Mouse (Mus musculus) forebrain, embryonic 16.5 days (tissue): ENCODE data around the gene Mtch2. TPM values are rescaled to one million over a fixed set of nuclear protein-coding genes. Genes with fewer than 3 reads are reported as not detected.
"Not testable (repeated sequence)": the region's sequence is repeated elsewhere in the genome, so short reads cannot be mapped to it uniquely, and the experiment has no call there.

Source experiments
- ATAC-seq: fragments of 200-750 bp; cut with Nextera tagmentation; 2 replicates; pipeline ENCODE4 v1.8.0; 2017; ENCODE audit warnings: mild to moderate bottlenecking, moderate library complexity
- H3K27ac ChIP-seq: fragments of 300-500 bp; sonication (generic); 2 replicates; pipeline ENCODE4 v1.5.1; 2014; ENCODE audit warnings: low read length, control low read depth
- H3K27me3 ChIP-seq: fragments of 300-500 bp; sonication (generic); replicated peaks from 2 replicates; pipeline ENCODE4 v1.6.1; 2014; ENCODE audit warnings: low read length; ENCODE audit not compliant: control insufficient read depth, insufficient read depth
- H3K36me3 ChIP-seq: fragments of 300-500 bp; sonication (generic); 2 replicates; pipeline ENCODE4 v1.6.1; 2014; ENCODE audit not compliant: control insufficient read depth, insufficient read depth
- H3K4me1 ChIP-seq: fragments of 300-500 bp; sonication (generic); replicated peaks from 2 replicates; pipeline ENCODE4 v1.6.1; 2014; ENCODE audit warnings: low read length; ENCODE audit not compliant: control insufficient read depth, insufficient read depth
- H3K4me2 ChIP-seq: fragments of 300-500 bp; sonication (generic); 2 replicates; pipeline ENCODE4 v1.6.1; 2014; ENCODE audit warnings: mild to moderate bottlenecking, low read length, control low read depth
- H3K4me3 ChIP-seq: fragments of 300-500 bp; sonication (generic); replicated peaks from 2 replicates; pipeline ENCODE4 v1.5.1; 2014; ENCODE audit warnings: mild to moderate bottlenecking, low read length, control low read depth
- H3K9ac ChIP-seq: fragments of 300-500 bp; sonication (generic); replicated peaks from 2 replicates; pipeline ENCODE4 v1.6.1; 2014; ENCODE audit warnings: low read depth, low read length, control low read depth
- H3K9me3 ChIP-seq: fragments of 300-500 bp; sonication (generic); 2 replicates; pipeline ENCODE4 v1.6.1; 2016; ENCODE audit warnings: low read length; ENCODE audit not compliant: control insufficient read depth
- WGBS: fragments of 180-500 bp; shearing (Covaris S2); extraction: QIAGEN DNeasy Blood & Tissue Kit; methylation state at CpG from one replicate; pipeline ENCODE4 v1.1.7; 2014; 5-methylcytosine and 5-hydroxymethylcytosine counted together
- polyA plus RNA-seq: library from polyadenylated mRNA; unstranded; fragments of >200 nt; fragmentation: Nextera tagmentation; extraction: Ambion mirVana; gene quantifications from 2 replicates; pipeline ENCODE4 v1.2.1, GENCODE M21; 2015

The Mtch2 gene
- polyA plus RNA-seq, 1 experiment from 2014 or later, result 287 TPM

DNA sequence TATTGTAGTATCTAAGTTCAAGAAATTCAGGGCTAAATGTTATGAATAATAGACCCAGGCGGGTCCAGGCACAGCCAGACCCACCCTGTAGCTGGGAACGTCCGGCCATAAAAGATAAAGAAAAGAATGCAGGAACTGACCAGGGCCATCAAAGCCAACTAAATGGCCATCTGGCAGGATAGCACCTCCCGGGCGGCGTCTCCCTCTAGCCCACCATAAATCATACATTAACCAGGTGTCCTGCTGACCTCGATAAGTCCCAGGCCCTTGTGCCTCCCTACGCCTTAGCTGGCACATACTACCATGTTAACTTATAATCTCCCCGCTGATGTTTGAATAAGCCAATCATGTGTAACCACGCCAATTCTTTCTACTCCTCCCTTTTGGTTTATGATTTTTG lies 22.4 kb upstream of the Mtch2 start:
- 93% methylated on average over 10 of the region's 10 CpGs for WGBS
- ATAC-seq, H3K4me2 ChIP-seq, H3K9me3 ChIP-seq, H3K27ac ChIP-seq, H3K36me3 ChIP-seq, H3K9ac ChIP-seq, H3K27me3 ChIP-seq, H3K4me3 ChIP-seq, H3K4me1 ChIP-seq: not testable (repeated sequence)

DNA sequence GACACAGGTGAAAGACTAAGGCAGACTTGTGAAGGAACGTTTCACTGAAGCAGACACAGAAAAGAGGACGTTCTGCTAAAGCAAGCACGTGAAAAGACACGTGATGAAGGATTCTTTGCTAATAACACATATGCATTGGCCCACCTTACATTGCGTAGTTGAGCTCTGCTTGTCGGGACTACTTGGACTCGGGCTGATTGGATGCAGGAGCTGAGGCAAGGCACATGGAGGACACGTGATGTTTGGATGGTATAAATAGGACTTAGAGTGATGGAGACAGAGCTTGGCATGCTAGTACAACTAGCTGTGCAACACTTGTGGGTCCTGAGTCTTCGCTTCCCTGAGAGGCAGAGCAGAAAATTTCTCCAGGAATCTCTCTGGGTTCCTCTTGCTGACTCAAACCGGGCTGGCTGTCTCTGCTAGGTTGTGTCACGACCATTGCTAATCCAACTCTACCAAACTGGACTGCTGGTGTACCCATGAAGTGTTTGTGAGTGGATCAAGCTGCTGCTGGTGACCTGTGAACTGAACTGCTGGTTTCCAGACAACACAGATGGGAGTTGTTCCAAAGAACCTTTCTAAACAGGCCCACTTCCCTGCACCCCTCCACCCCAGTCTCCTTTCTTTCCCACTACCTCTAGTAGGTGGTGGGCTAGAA lies 21.3 kb upstream of the Mtch2 start:
- ATAC-seq, result no peak
- Histone ChIP-seq H3K27ac (no peak overlapping the region), H3K9ac (no peak overlapping the region), H3K9me3 (no peaks in the 10 kb centered on the region), H3K27me3 (no peaks in the 10 kb centered on the region), H3K4me1 (peaks cover 5% of the 10 kb centered on the region; the same call in 1 of the 2 replicates), H3K4me3 (no peak overlapping the region), H3K36me3 (no peaks in the 10 kb centered on the region), H3K4me2 (no peak overlapping the region)
- WGBS, result 81% methylated on average over 11 of the region's 11 CpGs

DNA sequence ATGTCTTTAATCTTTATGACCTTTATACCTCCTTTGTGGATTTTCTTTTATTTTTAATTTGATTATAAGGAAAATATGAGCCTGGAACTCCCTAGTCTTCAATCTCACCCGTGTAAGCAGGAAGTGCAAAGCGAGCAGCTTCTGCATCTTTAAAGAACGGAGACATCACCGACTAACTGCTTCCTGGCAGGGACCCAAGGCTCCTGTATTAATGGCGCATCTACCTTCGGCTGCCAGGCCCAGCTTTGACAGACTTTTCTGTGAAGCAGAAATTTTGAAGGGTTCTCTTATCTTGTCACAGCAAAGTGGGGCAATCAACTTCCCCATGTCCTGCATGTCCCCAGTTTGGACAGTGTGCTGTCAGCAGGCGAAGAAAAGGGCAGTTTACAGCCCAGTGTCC lies 18.2 kb upstream of the Mtch2 start:
- H3K4me2 ChIP-seq, result no peak overlapping the region

DNA sequence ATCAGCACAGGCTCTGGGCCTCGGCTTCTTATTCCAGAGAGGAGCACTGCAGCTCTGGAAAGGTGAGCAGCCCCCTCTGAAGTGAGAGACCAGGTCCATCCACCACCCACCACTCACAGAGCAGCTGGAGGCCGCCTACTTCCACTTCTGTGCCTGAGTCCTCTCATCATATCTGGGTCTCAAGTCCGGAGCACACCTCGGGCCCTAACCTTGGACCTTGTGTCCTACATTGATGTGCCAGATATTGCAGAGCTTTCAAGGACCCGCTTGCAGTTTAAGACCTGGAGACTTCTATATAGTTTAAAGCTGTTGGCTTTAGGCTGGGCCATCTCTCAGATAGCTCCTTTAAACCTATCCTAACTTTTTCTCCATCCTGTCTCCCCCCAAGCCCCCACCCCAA lies 13.5 kb upstream of the Mtch2 start:
- peaks cover 3% of the 10 kb centered on the region; the same call in 1 of the 2 replicates for H3K4me1 ChIP-seq
- no peak for ATAC-seq
- WGBS, result 80% methylated on average over 5 of the region's 5 CpGs
- H3K27me3 ChIP-seq, result no peaks in the 10 kb centered on the region
- no peak overlapping the region for H3K4me3 ChIP-seq
- H3K36me3 ChIP-seq, result no peaks in the 10 kb centered on the region
- no peak overlapping the region for H3K4me2 ChIP-seq
- H3K9ac ChIP-seq, result no peak overlapping the region
- no peak overlapping the region for H3K27ac ChIP-seq
- no peaks in the 10 kb centered on the region for H3K9me3 ChIP-seq

More for the DNA sequence above, 18.2 kb upstream of the Mtch2 start:
- ATAC-seq, result no peak
- 55% methylated on average over 7 of the region's 7 CpGs for WGBS
- Histone ChIP-seq H3K9ac (no peak overlapping the region), H3K27me3 (no peaks in the 10 kb centered on the region), H3K27ac (no peak overlapping the region), H3K36me3 (no peaks in the 10 kb centered on the region), H3K9me3 (no peaks in the 10 kb centered on the region), H3K4me1 (peaks cover 5% of the 10 kb centered on the region; the same call in 1 of the 2 replicates), H3K4me3 (no peak overlapping the region)

DNA sequence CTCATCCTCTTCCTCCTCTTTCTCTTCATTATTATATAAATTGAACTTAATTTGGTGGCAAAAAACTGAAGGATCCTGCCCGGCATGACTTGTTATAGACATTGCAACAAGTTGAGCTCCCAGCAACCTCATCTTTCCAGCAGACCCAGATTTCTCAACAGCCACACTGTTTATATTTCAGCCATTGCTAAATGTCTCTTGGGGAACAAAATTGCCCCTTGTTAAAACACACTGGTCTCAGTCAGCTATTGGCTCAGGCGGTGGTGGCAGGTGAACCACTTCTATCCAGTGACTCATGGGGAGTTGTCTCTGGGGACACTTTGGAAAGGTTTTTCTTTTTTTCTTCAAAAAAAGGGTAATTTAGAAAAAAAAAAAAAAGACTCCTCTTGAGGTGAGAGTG lies 8.3 kb upstream of the Mtch2 start:
- ATAC-seq, result no peak
- Histone ChIP-seq H3K9ac (no peak overlapping the region), H3K4me2 (no peak overlapping the region), H3K9me3 (no peaks in the 10 kb centered on the region), H3K4me1 (no peaks in the 10 kb centered on the region), H3K4me3 (no peak overlapping the region), H3K27me3 (no peaks in the 10 kb centered on the region), H3K36me3 (no peaks in the 10 kb centered on the region), H3K27ac (no peak overlapping the region)
- 89% methylated on average over 2 of the region's 2 CpGs for WGBS

DNA sequence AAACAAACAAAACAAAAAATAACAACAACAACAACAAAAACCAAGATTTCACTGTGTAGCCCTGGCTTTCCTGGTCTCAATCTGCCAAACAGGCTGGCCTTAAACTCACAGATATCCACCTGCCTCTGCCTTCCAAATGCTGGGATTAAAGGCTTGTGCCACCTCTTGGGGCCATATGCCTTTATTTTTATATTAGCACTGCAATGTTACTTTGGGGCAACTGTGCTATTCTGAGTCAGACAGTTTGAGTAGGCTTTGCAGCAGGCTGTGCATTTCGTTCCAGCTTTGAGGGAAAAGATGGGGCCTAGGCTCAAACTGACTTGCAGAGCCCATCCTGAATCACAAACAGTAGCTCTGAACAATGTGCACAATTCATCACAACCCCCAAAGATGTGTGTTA lies 3.3 kb upstream of the Mtch2 start:
- H3K27ac ChIP-seq, result no peak overlapping the region
- 58% methylated on average over 1 of the region's 1 CpGs for WGBS
- ATAC-seq, result no peak
- peaks cover 11% of the 10 kb centered on the region for H3K4me1 ChIP-seq
- H3K4me3 ChIP-seq, result no peak overlapping the region
- H3K9ac ChIP-seq, result no peak overlapping the region
- H3K27me3 ChIP-seq, result no peaks in the 10 kb centered on the region
- H3K4me2 ChIP-seq, result no peak overlapping the region
- no peaks in the 10 kb centered on the region for H3K9me3 ChIP-seq
- H3K36me3 ChIP-seq, result no peaks in the 10 kb centered on the region

DNA sequence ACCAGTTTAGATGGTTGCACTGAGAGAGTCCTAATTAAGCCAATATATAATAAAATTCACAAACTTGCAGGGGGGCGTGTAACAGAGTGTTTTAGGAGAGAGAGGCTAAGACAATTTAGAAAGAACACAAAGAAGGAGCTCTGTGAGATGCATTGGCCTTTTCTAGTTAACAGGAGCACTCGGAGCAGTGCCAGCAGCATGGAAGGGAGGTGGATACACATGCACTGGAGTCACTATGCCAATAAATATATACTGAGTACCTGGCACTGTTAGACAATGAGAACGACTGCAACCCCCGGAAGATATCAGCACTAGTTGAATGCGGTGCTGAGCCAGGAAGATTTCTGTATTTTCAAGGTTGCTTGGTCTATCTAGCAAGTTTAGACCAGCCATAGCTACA lies 2.7 kb upstream of the Mtch2 start:
- 74% methylated on average over 5 of the region's 5 CpGs for WGBS
- Histone ChIP-seq H3K4me2 (no peak overlapping the region), H3K9me3 (no peaks in the 10 kb centered on the region), H3K4me3 (no peak overlapping the region), H3K4me1 (peaks cover 14% of the 10 kb centered on the region), H3K9ac (no peak overlapping the region), H3K36me3 (no peaks in the 10 kb centered on the region), H3K27me3 (no peaks in the 10 kb centered on the region), H3K27ac (no peak overlapping the region)
- ATAC-seq, result no peak

DNA sequence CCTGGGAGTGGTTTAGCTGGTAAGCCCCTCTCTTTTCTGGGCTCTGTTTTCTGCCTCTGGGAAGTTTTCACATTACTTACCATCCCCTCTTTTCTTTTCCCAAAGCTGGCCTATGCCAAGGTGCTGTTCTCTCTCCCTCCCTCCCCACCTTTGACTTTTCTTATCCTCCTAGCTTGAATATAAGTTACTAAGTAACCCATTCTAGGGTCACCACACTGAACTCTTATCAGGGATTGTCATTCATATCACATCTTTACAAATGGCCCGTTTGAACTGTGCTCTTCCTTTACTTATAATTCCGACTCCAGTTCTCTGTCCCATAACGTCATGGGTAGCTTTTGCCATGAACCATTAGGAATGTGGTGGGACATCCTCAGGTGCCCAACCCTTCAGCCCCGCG lies 1.7 kb upstream of the Mtch2 start:
- WGBS, result 87% methylated on average over 5 of the region's 5 CpGs
- no peak overlapping the region for H3K4me2 ChIP-seq

GRCm38 (mm10) chr2:90846171-90846570 lies 784 bp upstream of the Mtch2 start:
- no peaks in the 10 kb centered on the region for H3K9me3 ChIP-seq
- H3K4me3 ChIP-seq, result peak overlapping the region; percentile 77
- H3K27ac ChIP-seq, result no peak overlapping the region; the same call in 1 of the 2 replicates
- peaks cover 17% of the 10 kb centered on the region for H3K4me1 ChIP-seq
- peak; percentile 2; the same call in 1 of the 2 replicates for ATAC-seq
- H3K9ac ChIP-seq, result peak overlapping the region; percentile 75
- 47% methylated on average over 6 of the region's 6 CpGs for WGBS
- H3K36me3 ChIP-seq, result peaks cover 7% of the 10 kb centered on the region; the same call in 1 of the 2 replicates
- peak overlapping the region; percentile 80 for H3K4me2 ChIP-seq
- no peaks in the 10 kb centered on the region for H3K27me3 ChIP-seq

More for the DNA sequence above, 1.7 kb upstream of the Mtch2 start:
- H3K9ac ChIP-seq, result no peak overlapping the region
- no peaks in the 10 kb centered on the region for H3K9me3 ChIP-seq
- peaks cover 17% of the 10 kb centered on the region for H3K4me1 ChIP-seq
- H3K4me3 ChIP-seq, result no peak overlapping the region
- 0 out of 2 replicates have a peak, but pooled peaks cover 1% of the 10 kb centered on the region for H3K36me3 ChIP-seq
- no peak overlapping the region for H3K27ac ChIP-seq
- ATAC-seq, result no peak
- no peaks in the 10 kb centered on the region for H3K27me3 ChIP-seq

- Histone ChIP-seq H3K4me3 (peak overlapping the region; percentile 77), H3K27ac (peak overlapping the region; percentile 73), H3K27me3 (no peaks in the 10 kb centered on the region), H3K4me1 (peaks cover 17% of the 10 kb centered on the region), H3K4me2 (peak overlapping the region; percentile 80), H3K36me3 (peaks cover 7% of the 10 kb centered on the region; the same call in 1 of the 2 replicates), H3K9ac (peak overlapping the region; percentile 75), H3K9me3 (no peaks in the 10 kb centered on the region)
- peak; percentile 45 for ATAC-seq
- WGBS, result 4% methylated on average over 8 of the region's 8 CpGs
These were observed 379 bp upstream of the Mtch2 start for GRCm38 (mm10) chr2:90846597-90846954.
